Mouse (Mus musculus): ENCODE measurements around the gene Kctd20.

Kctd20 gene

DNA sequence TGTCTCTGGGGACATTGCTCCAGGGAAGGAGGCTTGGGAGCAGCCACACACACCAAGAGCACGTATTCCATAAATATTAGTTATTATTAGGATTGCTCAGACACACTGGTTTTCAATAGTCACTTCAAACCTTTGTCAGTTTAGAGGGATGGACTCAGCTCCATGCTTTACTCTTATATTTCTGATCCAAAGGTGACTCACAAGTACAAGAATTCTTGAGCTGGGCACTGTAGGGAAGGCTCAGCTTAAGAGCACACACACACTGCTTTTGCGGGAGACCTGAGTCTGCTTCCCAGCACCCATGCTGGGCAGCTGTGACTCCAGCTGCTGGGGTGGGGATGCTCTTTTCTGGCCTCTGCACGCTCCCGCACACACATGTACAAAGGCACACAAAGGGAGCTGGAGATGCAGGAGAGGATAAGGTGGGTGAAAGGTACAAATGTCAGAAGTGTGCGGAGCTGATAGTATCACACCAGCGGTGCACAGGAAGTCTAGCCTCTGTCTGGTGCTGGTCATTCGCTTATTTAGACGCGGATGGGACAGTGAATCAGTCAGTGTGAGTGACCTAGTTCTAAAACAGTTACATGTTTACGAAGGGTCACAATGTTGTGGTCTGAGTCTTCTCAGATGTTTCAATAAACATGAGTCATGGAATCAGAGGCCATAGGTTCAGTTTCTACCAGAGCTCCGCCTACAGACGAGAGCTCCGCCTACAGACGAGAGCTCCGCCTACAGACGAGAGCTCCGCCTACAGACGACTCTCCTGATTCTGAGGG is 20.1 kb upstream of the Kctd20 start:
- in situ Hi-C loops (cut with MboI): no loop called here

DNA sequence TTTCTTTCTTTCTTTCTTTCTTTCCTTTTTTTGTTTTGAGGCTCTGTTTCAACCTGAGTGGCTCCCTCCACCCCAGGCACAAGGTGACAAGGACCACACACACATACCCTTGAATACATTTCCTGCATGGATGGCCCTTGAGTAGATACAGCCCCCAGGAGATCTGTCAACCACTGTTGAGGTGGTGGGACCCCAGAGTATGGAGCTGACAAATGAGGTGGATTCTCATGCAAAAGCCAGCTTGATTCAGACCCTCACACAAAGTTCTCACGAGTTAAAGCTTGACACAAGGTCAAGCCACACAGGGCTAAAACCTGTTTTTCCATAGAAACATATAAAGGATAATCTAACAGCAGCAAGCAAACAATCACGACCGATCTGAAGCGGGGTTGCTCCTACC is 19.5 kb upstream of the Kctd20 start:
- in situ Hi-C loops (cut with MboI): no loop called here

DNA sequence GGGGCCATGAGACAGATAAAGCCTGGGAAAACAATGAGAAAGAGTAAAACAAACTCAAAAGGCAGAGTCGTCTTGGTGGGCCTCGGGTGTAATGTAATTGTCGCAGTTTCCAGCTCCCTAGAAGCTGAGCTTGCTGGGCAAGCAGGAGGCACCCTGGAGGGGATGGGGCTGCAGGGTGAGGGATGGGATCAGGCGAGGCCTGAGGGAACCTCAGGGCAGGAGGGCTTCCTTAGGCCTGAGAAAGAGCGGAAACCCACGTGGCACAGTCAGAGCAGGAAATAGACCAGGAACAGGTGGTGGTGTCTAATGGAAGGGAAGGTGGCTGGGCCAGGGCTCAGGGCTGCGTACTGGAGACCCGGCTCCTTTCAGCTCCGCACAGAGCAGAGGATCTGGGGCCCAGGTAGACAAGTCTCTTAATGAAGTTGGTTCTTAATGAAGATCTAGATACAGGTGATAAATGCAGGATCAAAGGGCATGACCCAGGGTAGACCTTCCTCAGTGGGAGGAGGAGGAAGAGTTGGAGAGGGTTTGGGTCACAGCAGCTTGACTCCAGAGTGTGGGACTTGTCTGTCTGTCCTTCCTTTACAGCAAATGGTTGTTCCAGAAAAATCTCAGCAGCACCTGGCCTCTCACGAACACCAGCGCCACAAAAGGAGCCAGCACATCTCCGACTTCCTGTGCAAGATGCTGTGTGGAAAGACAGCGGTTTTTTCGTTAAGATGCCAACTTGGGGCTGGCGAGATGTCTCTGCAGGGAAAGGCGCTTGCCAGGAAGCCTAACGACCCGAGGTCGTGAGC is 17.4 kb upstream of the Kctd20 start:
- in situ Hi-C loops (cut with MboI): no loop called here

DNA sequence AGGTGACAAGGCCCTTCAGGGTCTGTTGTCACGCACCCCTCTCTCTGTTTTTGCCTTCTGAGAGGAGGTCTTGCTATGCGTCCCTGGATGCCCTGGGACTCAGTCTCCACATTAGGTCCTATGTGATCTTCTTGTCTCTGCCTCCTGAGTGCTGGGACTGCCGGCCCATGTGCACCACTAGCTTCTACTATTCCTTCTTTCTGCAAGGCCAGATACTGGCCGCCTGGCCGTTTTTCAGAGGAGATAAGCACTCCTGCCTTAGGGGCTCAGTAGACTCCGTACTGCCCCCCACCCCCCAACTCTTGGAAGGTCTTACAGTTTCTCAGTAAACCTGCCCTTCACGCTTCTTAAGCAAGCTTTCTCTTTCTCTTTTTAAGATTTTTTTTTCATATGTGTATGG is 15.6 kb upstream of the Kctd20 start:
- in situ Hi-C loops (cut with MboI): no loop called here

DNA sequence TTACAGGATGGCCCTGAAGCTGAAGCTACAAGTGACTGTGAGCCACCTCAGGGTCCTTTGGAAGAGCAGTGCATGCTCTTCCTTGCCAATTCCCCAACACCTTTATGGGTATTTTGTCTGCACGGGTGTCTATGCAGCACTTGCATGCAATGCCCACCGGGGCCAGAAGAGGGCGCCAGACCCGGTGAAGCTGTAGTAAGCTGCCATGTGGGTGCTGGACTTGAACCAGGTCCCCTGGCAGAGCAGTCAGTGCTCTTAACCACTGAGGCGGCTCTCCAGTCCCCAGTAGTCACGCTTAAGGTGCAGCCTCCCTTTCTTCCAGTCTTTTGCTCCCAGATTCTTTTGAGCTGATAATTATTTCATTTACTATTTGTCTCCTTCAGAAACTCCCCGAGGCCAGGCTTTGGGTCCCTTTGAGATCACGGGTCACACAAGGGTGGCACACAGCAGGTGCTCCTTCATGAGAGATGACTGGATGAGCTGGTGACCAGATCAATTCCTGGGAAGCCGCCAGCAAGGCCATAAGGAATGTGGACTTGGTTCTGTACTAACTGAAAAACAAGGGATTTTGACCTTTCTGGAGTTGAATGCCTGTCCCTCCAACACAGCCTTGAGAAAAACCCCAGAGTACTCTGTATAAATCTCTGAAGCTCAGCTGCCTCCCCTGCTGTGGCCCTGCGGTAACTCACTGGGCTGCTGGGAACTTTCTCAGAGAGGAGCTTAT is 15.0 kb upstream of the Kctd20 start:
- in situ Hi-C loops (cut with MboI): no loop called here

DNA sequence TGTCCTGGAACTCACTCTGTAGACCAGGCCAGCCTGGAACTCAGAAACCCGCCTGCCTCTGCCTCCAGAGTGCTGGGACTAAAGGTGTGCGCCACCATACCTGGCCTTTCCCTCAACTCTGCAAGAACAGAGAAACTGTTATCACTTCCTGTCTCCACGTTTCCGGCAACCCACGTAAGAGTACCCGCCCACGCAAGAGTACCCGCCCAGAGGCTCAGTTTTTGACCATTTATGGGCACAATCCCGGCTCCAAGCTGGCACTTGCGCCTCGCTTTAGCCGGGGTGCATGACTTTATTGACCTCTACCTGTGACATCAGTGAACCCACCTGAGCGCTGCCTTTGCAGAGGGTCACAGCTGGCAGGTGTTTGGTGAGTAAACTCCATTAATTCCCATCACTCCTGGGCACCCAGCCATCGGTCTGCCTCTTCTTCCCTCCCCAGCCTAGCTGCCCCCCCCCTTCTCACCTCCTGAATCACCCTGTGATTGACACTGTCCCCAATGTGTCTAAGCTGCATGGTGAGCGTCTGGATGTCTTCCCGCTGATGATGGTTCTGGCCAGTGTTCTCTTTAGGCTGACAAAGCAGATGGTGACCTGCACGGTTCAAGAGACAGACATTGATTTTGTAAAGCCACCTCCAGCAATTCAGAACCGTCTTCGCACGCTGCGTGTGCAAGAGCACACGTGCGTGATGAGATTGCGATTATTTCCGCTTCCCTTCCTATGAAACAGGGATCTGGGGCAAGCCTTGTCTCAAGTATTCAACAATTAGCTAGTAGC is 10.8 kb upstream of the Kctd20 start:
- in situ Hi-C loops (cut with MboI): no loop called here

DNA sequence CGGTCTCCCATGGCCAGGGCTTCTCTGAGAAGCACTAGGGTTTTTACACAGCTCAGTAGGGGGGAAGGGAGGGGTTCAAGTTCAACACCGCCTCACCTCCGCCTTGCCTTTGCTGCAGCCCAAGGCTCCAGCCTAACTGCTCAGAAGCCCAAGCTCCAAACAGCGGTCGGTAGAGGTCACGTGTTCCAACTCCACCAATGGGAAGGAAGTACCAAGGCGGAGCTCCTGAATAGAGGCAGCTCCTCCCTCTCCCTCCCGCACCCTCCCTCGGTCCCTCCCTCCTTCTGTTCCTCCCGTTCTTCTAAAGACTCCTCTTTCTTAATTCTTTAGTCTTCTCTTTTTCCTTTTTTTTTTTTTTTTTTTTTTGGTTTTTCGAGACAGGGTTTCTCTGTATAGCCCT is 9.6 kb upstream of the Kctd20 start:
- in situ Hi-C loops (cut with MboI): no loop called here

DNA sequence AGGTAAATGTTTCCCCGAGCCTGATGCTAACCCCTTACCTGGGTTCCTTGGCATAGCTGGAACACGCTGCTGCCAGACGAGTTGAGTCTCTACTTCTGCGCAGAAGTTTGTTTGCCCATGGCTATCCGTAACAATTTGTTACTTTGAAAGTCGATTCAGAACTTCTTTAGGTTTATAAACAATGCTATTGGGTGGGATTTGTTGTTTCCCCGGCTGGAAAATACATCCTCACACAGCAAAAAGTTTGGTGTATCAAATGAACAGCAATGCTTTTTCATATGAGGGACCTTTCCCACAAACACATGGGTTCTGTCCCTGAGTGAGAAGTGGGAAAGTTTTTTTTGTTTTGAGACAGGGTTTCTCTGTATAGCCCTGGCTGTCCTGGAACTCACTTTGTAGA is 8.0 kb upstream of the Kctd20 start, which contains the start of gene Pxt1:
Pxt1 (minus strand) TSS at position 101 of the 400 bp plus-strand sequence.
- in situ Hi-C loops (cut with MboI): no loop called here

DNA sequence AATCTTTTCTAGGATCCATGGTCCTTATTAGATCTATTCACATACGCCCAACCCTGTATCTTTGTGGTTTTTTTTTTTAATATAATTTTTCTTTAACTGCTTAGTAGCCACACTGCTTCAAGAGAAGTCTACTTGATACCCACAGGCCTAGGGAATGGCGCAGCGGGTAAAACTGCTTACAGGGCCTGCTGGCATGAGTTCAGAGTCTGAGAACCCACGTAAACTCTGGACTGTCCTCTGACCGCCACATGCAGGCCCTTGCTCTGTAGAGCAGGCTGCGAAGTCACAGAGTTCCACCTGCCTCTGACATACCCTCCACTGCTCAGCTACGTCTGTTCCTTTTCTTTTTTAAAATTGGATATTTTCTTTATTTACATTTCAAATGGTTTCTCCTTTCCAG is 7.3 kb upstream of the Kctd20 start:
- in situ Hi-C loops (cut with MboI): no loop called here

DNA sequence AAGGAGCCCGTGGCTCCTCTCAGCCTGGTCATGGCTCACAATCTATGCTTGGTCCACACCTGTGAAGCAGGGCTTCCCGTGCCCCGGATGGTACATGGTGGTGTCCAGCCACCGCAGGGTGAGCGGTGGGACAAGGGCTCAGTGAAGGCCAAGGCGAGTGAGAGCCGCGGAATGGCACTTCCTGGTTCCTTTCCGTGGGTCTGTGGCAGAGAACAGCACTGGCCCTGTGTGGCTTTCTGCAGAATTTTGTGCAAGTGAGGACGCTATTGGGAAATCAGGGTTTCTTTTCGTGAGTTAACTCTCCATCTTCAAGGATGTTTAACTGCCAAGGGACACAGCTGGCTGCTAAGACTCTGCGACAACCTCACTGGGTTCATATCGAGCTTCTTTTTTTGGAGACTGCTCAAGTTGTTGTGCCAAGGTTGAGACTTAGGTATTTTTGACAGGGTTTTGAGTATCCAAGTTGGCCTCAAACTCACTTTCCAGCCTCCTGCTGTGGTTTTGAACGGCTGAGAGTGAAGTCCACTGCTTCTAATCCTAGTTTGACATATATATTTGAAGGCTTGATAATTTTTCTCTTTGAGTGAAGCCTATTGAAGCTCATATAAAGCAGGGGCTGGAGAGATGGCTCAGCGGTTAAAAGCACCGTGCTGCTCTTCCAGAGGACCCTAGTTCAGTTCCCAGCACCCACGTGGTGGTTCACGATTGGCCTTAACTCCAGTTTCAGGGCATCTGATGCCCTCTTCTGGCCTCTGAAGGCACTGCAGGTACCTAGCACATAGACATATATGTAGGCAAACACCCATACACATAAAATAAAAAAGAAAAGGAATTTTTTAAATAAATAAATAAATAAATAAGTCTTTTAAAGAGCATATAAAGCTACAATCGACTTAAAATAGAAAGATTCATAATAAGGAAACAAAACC is 4.5 kb upstream of the Kctd20 start:
- in situ Hi-C loops (cut with MboI): no loop called here

DNA sequence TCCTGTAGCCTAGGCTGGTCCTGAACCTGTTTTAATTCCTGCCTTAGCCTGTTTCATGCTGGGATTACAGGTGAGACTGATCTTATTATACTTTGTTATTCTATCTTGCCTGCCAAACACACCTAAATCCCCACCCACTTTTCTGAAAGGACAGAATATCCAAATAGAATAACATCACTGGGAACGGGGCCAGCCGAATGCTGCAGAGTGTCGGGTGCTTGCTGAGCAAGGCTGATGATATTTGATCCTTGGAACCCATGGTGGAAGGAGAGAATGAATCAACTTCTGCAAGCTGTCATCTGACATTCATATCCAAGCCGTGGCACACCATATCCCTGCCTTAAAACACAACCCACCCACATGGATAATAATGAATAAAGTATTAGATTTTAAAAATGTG is 3.1 kb upstream of the Kctd20 start:
- in situ Hi-C loops (cut with MboI): no loop called here

DNA sequence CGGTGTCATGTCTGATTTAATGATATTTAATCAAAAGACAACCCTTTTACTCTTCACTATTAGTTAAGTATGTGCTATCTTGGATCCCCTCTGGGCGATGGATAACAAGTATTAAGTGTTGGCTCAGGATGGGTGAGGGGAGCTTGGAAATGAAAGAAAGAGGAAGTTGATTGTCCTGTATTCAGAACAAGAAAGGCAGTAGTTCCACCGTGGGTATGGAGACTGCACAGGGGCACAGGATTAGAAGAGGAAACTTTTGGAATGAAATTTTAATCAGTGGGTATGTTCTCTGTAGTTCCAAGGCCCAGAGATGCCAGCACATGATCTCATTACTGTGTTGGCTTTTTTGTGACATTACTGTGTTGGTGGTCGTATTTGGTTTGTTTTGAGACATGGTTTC is 999 bp upstream of the Kctd20 start:
- in situ Hi-C loops (cut with MboI): no loop called here

DNA sequence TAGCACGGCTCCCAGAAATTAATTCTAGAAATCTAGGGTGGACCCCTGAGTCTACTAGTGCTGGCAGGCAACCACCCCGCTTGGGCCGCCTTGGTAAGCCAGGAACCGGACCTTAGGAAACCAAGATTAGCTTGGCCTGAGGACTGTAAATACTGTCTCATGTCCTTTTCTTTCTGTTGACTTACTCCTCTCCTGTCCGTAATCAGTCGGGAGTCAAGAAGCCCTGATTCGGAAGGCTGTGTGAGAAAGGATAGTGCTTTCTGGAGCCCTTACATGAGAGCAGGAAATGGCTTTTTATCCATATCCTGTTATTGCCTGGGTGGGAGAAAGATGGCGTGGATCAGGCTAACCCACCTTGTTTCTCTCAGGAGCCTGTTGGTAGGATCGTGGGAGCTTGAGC is 1.5 kb downstream of the Kctd20 start:
- in situ Hi-C loops (cut with MboI): no loop called here

DNA sequence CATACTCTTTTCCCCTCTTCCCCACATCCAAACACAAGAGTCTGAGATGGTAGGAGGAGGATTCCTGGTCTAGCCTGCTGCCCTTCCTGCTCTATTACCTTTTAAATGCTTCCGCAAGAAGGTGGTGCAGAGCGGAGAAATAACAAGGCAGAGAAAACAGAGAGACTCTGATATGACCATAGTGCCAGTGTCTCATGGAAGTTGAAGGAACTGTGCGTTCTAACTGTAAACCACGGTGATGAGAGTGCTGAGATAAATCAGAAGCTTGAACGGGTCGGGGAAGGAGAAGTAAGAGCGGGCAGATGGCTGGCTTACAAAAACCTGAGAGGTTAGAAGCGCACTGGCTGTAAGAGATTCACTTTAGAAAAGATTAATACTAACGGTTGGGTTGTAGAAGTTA is 2.7 kb downstream of the Kctd20 start:
- in situ Hi-C loops (cut with MboI): no loop called here

DNA sequence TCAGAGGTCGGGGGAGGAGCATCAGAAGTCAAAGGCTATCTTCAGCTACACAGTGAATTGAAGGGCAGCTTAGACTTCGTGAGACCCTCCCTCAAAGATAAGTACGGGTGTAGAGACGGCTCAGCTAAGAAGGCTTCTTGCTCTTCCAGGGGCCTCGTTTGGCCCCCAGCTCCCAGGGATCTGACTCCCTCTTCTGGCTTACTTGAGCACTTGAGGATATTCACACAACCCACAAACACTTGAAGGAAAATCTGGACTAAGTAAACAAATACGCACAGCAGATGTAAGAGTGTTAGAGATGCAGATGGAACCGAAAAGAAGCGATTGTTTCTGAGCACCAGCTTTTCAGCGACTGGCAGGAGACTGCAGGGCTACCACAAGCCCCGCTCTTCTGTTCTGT is 8.8 kb downstream of the Kctd20 start:
- in situ Hi-C loops (cut with MboI): no loop called here

DNA sequence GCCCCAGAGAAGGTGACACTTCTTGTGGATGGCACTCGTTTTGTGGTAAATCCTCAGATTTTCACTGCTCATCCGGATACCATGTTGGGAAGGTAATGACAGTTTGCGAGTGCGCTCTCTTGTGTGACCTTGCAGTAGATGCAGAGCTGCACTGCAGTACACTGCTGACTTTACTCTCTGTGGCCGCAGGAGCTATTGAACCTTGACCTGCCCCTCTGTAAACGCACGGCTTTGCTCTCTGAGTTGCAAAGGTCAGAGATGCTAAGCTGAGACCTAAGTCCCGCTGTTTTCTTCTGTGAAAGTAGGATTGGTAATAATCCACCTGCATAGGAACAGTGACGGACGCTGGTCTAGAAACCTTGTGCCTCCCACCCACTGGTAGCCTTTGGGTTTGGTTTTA is 9.8 kb downstream of the Kctd20 start:
- in situ Hi-C loops (cut with MboI): no loop called here

DNA sequence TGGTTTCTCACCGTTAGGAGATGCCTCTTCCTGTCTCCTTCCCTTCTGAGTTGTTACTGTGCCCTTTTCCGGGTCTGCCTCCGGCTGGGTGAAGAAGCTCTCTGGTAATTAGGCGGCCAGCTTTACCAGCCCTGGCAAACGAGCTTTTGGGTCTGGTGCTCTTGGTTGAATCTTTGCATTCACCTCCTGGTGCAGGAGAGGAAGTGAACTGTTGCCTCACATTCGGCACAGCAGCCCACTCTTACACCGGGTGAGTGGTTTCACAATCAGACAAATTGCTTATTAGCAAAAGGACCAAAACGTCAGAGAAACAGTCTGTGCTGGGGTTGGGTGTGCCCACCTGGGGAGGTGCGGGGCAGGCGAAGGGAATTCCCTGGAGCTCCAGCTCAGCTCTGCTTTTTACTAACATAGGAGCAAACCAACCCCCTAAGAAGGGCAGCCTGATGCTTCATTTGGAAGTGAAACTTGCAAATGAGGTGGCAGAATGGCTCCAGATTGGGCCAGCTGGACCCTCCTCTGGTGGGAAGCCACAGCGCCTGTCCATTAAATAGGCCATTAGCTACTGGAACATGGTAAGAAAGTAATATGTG is 15.4 kb downstream of the Kctd20 start:
- in situ Hi-C loops (cut with MboI): no loop called here

DNA sequence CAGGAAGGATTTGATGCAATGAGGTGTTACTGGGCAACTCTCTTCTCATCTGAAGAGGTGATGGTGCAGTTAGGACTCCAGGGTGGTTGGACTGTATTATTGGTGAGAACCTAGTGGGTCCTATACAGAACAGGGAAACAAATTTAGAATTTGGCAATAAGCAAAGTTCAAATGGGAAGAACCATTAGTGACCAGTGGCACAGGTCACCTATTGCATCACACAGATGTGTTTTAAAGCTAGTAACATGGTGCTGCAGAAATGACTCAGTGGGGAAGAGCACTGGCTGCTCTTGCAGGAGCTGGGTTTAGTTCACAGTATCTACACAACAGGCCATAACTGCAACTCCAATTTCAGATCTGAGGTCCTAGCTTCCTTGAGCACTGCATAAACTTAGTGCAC is 18.4 kb downstream of the Kctd20 start:
- in situ Hi-C loops (cut with MboI): no loop called here

DNA sequence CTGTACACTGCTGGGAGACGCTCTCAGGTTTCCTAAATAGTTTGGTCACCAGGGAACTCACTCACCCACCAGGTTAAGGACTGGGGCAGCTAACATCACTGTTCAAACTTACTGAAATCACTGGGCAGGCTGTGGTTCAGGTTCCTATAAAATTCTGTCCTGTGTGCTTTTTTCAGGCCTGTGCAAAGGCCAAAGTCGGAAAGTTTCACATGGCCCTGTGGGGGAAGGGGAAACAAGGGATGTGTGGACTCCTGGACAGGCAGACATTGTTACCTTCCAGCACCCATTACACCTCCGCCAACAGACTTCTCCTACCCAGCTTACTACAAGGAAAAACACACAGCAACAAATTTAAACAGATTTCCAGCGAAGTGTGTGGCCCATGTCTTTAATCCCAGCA is 27.3 kb downstream of the Kctd20 start:
- in situ Hi-C loops (cut with MboI): no loop called here

DNA sequence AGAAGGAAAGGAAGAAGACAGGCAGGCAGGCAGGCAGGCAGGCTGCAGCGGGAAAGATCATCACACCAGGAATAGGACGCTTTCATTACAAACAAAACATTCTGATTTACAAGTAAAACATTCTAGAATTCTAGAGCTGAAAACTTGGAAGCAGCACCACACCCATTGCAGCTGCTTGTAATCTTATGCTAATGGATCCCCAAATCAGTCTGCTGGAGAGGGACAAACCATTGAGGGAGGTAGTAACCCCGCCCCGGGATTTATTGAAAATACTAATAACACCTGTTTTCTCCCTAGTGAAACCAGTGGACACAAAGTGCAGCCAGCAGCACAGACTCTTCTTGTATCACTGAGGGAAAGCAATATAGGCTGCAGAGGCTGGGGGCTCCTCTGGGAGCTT is 29.3 kb downstream of the Kctd20 start:
- in situ Hi-C loops (cut with MboI): no loop called here

DNA sequence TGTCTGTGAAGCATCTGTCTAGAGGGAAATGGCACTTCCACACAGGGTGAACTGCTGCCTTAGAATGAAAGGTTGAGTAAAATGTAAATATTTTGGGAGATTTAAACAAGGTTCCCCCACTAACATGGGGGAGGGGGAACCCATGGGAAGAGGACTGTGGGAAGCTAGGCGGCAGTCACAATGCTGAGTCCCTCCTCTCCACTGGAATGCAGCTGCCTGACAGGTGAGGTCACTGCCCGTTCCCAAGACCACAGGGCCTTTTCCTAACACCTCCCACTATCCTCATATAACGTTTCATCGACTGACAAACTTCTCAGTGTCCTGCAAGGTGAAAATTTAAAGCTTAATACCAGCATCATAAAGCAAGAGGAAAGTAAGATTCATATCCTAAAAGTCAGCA is 30.8 kb downstream of the Kctd20 start:
- in situ Hi-C loops (cut with MboI): no loop called here

Data from mature B cell (primary cell).